Mouse (Mus musculus): ENCODE measurements around the gene Scp2. TPM values are rescaled to one million over a fixed set of nuclear protein-coding genes. Genes with fewer than 3 reads are reported as not detected.

Scp2 gene
- total and polyA plus RNA-seq, 3 experiments: 65.8 to 84.4 TPM; not detected in 1

- no peak for TF ChIP-seq EP300 (IDR thresholded peaks at IDR 0.05; ENCODE audit: low read depth in 1 of 2, low read length in 2 of 2)
- TF ChIP-seq KAT2A (conservative IDR thresholded peaks at IDR 0.05; ENCODE audit: low read depth, low read length): no peak
Observed at GRCm38 (mm10) chr4:108008541-108008940, 136.3 kb downstream of the Scp2 start (continued).

GRCm38 (mm10) chr4:108007532-108008103, 137.2 kb downstream of the Scp2 start:
- Histone ChIP-seq H3K9me3 (replicated peaks; ENCODE audit: insufficient read depth, low read length) (no peaks in the 10 kb centered on the region), H3K27me3 (ENCODE audit: control insufficient read depth in 1 of 2, insufficient read depth in 2 of 2, low read length in 2 of 2) (no peaks in the 10 kb centered on the region; a peak in 1 of 4 replicates), H3K36me3 (ENCODE audit: control insufficient read depth in 1 of 2, insufficient read depth in 2 of 2, low read length in 2 of 2) (no peaks in the 10 kb centered on the region), H3K9ac (ENCODE audit: control insufficient read depth, low read depth, low read length, poor library complexity, severe bottlenecking) (no peak overlapping the region), H3K79me2 (ENCODE audit: control insufficient read depth, insufficient read depth, low read length, poor library complexity) (no peaks in the 10 kb centered on the region), H3K27ac (ENCODE audit: control insufficient read depth, low read depth, low read length) (no peak overlapping the region), H3K4me3 (ENCODE audit: control insufficient read depth in 1 of 2, insufficient read depth in 1 of 2, low read depth in 2 of 2, low read length in 2 of 2) (no peak overlapping the region), H3K4me1 (ENCODE audit: control insufficient read depth in 1 of 2, insufficient read depth in 2 of 2, low read length in 2 of 2) (no peaks in the 10 kb centered on the region)
- TF ChIP-seq USF1 (IDR thresholded peaks at IDR 0.05; ENCODE audit: low read depth, low read length): no peak
- no peak for TF ChIP-seq BHLHE40 (IDR thresholded peaks at IDR 0.05; ENCODE audit: borderline replicate concordance, low read depth, low read length)
- TF ChIP-seq ZC3H11A (IDR thresholded peaks at IDR 0.05; ENCODE audit: low read depth, low read length): no peak
- no peak for TF ChIP-seq POLR2AphosphoS2 (IDR thresholded peaks at IDR 0.05; ENCODE audit: low read length)
- TF ChIP-seq MAZ (IDR thresholded peaks at IDR 0.05; ENCODE audit: low read depth, low read length): no peak
- no peak for DNase-seq (ENCODE audit: low read depth, low spot score)

- no peaks in the 10 kb centered on the region for H3K36me3 ChIP-seq (ENCODE audit: control insufficient read depth in 1 of 2, insufficient read depth in 2 of 2, low read length in 2 of 2)
- H3K27ac ChIP-seq (ENCODE audit: control insufficient read depth, low read depth, low read length): no peak overlapping the region
- no peaks in the 10 kb centered on the region for H3K4me1 ChIP-seq (ENCODE audit: control insufficient read depth in 1 of 2, insufficient read depth in 2 of 2, low read length in 2 of 2)
- H3K9me3 ChIP-seq (replicated peaks; ENCODE audit: insufficient read depth, low read length): no peaks in the 10 kb centered on the region
- DNase-seq (ENCODE audit: low read depth, low spot score): no peak
- no peak overlapping the region for H3K4me3 ChIP-seq (ENCODE audit: control insufficient read depth in 1 of 2, insufficient read depth in 1 of 2, low read depth in 2 of 2, low read length in 2 of 2)
- no peaks in the 10 kb centered on the region for H3K79me2 ChIP-seq (ENCODE audit: control insufficient read depth, insufficient read depth, low read length, poor library complexity)
- H3K9ac ChIP-seq (ENCODE audit: control insufficient read depth, low read depth, low read length, poor library complexity, severe bottlenecking): no peak overlapping the region
- no peak for TF ChIP-seq MYC (IDR thresholded peaks at IDR 0.05; ENCODE audit: low read depth, low read length)
- no peak for TF ChIP-seq CHD2 (IDR thresholded peaks at IDR 0.05; ENCODE audit: low read length)
- 0 out of 4 replicates have a peak, but pooled peaks of 1 of the 2 experiments have one; percentile 24 for TF ChIP-seq POLR2A (IDR thresholded peaks at IDR 0.05; ENCODE audit: control insufficient read depth in 1 of 2, insufficient read depth in 1 of 2, low read depth in 1 of 2, low read length in 2 of 2, poor library complexity in 1 of 2)
- TF ChIP-seq POLR2AphosphoS2 (IDR thresholded peaks at IDR 0.05; ENCODE audit: low read length): no peak
- no peak for TF ChIP-seq USF1 (IDR thresholded peaks at IDR 0.05; ENCODE audit: low read depth, low read length)
- TF ChIP-seq NRF1 (IDR thresholded peaks at IDR 0.05; ENCODE audit: insufficient read depth, low read depth, low read length, poor library complexity, severe bottlenecking): no peak
- no peaks in the 10 kb centered on the region; a peak in 1 of 4 replicates for H3K27me3 ChIP-seq (ENCODE audit: control insufficient read depth in 1 of 2, insufficient read depth in 2 of 2, low read length in 2 of 2)
Observed at GRCm38 (mm10) chr4:108005328-108005727, 139.5 kb downstream of the Scp2 start.

GRCm38 (mm10) chr4:107999380-107999779, 145.4 kb downstream of the Scp2 start:
- no peaks in the 10 kb centered on the region for H3K9me3 ChIP-seq (replicated peaks; ENCODE audit: insufficient read depth, low read length)
- H3K4me1 ChIP-seq (ENCODE audit: control insufficient read depth in 1 of 2, insufficient read depth in 2 of 2, low read length in 2 of 2): no peaks in the 10 kb centered on the region
- no peak overlapping the region for H3K27ac ChIP-seq (ENCODE audit: control insufficient read depth, low read depth, low read length)
- H3K9ac ChIP-seq (ENCODE audit: control insufficient read depth, low read depth, low read length, poor library complexity, severe bottlenecking): no peak overlapping the region
- no peak overlapping the region for H3K4me3 ChIP-seq (ENCODE audit: control insufficient read depth in 1 of 2, insufficient read depth in 1 of 2, low read depth in 2 of 2, low read length in 2 of 2)
- no peak for DNase-seq (ENCODE audit: low read depth, low spot score)
- H3K79me2 ChIP-seq (ENCODE audit: control insufficient read depth, insufficient read depth, low read length, poor library complexity): no peaks in the 10 kb centered on the region
- no peaks in the 10 kb centered on the region; a peak in 1 of 4 replicates for H3K27me3 ChIP-seq (ENCODE audit: control insufficient read depth in 1 of 2, insufficient read depth in 2 of 2, low read length in 2 of 2)
- H3K36me3 ChIP-seq (ENCODE audit: control insufficient read depth in 1 of 2, insufficient read depth in 2 of 2, low read length in 2 of 2): no peaks in the 10 kb centered on the region
- TF ChIP-seq CTCF (IDR thresholded peaks at IDR 0.05 in 2 of 3, conservative IDR thresholded peaks at IDR 0.05 in 1 of 3; ENCODE audit: control insufficient read depth in 1 of 3, insufficient read depth in 1 of 3, low read depth in 2 of 3, low read length in 3 of 3, poor library complexity in 1 of 3, severe bottlenecking in 1 of 3) (no peak), POLR2A (IDR thresholded peaks at IDR 0.05; ENCODE audit: control insufficient read depth in 1 of 2, insufficient read depth in 1 of 2, low read depth in 1 of 2, low read length in 2 of 2, poor library complexity in 1 of 2) (no peak), NRF1 (IDR thresholded peaks at IDR 0.05; ENCODE audit: insufficient read depth, low read depth, low read length, poor library complexity, severe bottlenecking) (no peak), GABPA (IDR thresholded peaks at IDR 0.05; ENCODE audit: low read depth, low read length) (no peak), MYC (IDR thresholded peaks at IDR 0.05; ENCODE audit: low read depth, low read length) (no peak), USF2 (IDR thresholded peaks at IDR 0.05; ENCODE audit: borderline replicate concordance in 1 of 2, insufficient read depth in 1 of 2, low read depth in 1 of 2, low read length in 2 of 2) (no peak), MAFK (IDR thresholded peaks at IDR 0.05; ENCODE audit: borderline replicate concordance, low read depth, low read length) (no peak), ETS1 (IDR thresholded peaks at IDR 0.05; ENCODE audit: low read depth, low read length) (no peak), MEF2A (IDR thresholded peaks at IDR 0.05; ENCODE audit: extremely low read depth, insufficient replicate concordance, low read depth, low read length, poor library complexity, severe bottlenecking) (no peak), POLR2AphosphoS5 (IDR thresholded peaks at IDR 0.05; ENCODE audit: borderline replicate concordance, low read depth, low read length) (no peak), E2F4 (IDR thresholded peaks at IDR 0.05; ENCODE audit: borderline replicate concordance, low read depth, low read length) (no peak), CHD1 (IDR thresholded peaks at IDR 0.05; ENCODE audit: low read depth, low read length) (no peak), ZNF384 (IDR thresholded peaks at IDR 0.05; ENCODE audit: low read depth, low read length) (no peak), POLR2AphosphoS2 (IDR thresholded peaks at IDR 0.05; ENCODE audit: low read length) (no peak)

Data from MEL (cell line).